Mouse (Mus musculus) stomach, postnatal 0 days (tissue): ENCODE measurements around the gene Pjvk.

Experiments
- CTCF ChIP-seq: IDR thresholded peaks from 2 replicates; pipeline ENCODE4 v1.5.1; 2016; ENCODE audit warnings: antibody characterized with exemption, low read depth, mild to moderate bottlenecking, moderate library complexity
- EP300 ChIP-seq: optimal IDR thresholded peaks from 2 replicates; pipeline ENCODE3; 2016; ENCODE audit warnings: antibody characterized with exemption

DNA sequence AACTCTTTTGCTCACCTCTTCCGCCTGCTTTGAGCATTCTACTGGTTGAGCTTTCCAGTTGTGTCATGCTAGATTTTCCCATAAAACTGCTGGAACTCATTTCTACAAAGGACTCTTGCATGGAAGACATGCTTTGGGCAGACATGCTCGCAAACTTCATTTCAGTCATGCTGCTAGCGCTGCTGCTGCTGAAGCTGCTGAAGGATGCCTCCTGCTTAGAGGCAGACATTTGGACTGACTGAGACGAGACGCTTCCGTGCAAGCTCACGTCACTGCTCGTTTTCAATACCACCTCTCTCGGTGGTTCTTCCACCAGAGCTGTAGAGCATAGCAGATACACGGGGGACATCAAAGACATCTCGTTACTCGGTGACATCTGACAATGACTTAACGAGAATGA, 57.4 kb downstream of the Pjvk start:
- no peak for TF ChIP-seq CTCF
- no peak for TF ChIP-seq EP300
